Mouse (Mus musculus): ENCODE results near the gene Xylt1. TPM values are rescaled to one million over a fixed set of nuclear protein-coding genes. Genes with fewer than 3 reads are reported as not detected.
A peak's percentile ranks its signal among the peaks of the same experiment; 100 is the strongest.

Xylt1 gene
- polyA plus RNA-seq, 1 experiment from 2014 or later, result 2.1 TPM

GRCm38 (mm10) chr7:117555735-117556134, 175.0 kb downstream of the Xylt1 start:
- Histone ChIP-seq H3K27ac (replicated peaks) (no peak overlapping the region), H3K4me2 (replicated peaks) (no peak overlapping the region), H3K36me3 (no peaks in the 10 kb centered on the region), H3K4me1 (peaks cover 30% of the 10 kb centered on the region), H3K4me3 (no peak overlapping the region), H3K27me3 (peaks cover 72% of the 10 kb centered on the region), H3K9me3 (no peaks in the 10 kb centered on the region), H3K9ac (replicated peaks) (no peak overlapping the region)
- 54% methylated on average over 2 of the region's 2 CpGs for WGBS
- no peak for ATAC-seq (ENCODE audit: low FRiP score, low read depth)

- no peak for ATAC-seq (ENCODE audit: low FRiP score, low read depth)
- WGBS, result 64% methylated on average over 2 of the region's 2 CpGs
These were observed 177.4 kb downstream of the Xylt1 start for GRCm38 (mm10) chr7:117558166-117558565.

GRCm38 (mm10) chr7:117559051-117559450, 178.3 kb downstream of the Xylt1 start:
- no peak for ATAC-seq (ENCODE audit: low FRiP score, low read depth)
- Histone ChIP-seq H3K9ac (replicated peaks) (no peak overlapping the region), H3K27me3 (peaks cover 77% of the 10 kb centered on the region), H3K4me3 (no peak overlapping the region), H3K4me2 (replicated peaks) (no peak overlapping the region), H3K27ac (replicated peaks) (no peak overlapping the region), H3K9me3 (no peaks in the 10 kb centered on the region), H3K4me1 (peaks cover 6% of the 10 kb centered on the region; the same call in 1 of the 2 replicates), H3K36me3 (no peaks in the 10 kb centered on the region)
- WGBS, result 90% methylated on average over 3 of the region's 3 CpGs

More at GRCm38 (mm10) chr7:117558166-117558565, 177.4 kb downstream of the Xylt1 start:
- no peak overlapping the region for H3K4me2 ChIP-seq (replicated peaks)
- H3K27ac ChIP-seq (replicated peaks), result no peak overlapping the region
- H3K36me3 ChIP-seq, result no peaks in the 10 kb centered on the region
- peaks cover 11% of the 10 kb centered on the region for H3K4me1 ChIP-seq
- H3K9me3 ChIP-seq, result no peaks in the 10 kb centered on the region
- H3K27me3 ChIP-seq, result peaks cover 79% of the 10 kb centered on the region
- no peak overlapping the region for H3K9ac ChIP-seq (replicated peaks)
- no peak overlapping the region for H3K4me3 ChIP-seq

DNA sequence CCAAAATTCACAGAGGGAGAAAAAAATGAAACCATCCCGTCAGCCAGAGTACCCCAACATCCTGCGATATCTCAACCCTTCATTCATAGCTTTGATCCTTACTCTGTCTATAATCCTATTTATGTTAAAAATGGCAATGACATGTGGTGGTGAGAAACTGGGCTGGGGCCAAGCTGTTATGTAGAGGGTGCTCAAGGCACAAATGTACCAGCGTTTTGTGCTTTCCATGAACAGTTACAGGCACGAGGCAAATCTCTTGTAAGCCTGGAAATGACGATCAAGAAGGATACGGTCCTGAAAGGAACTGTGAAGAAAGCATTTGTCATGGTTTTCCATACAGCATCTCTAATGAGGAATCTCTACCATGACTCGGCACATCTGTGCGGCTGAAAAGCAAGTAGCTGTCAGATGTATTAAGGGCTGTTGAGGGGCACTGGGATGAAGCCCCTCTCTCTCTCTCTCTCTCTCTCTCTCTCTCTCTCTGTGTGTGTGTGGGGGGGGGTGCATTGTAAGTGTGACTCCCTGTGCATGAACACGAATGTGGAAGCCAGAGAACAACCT, 183.2 kb downstream of the Xylt1 start:
- Histone ChIP-seq H3K27ac (replicated peaks) (no peak overlapping the region), H3K9me3 (no peaks in the 10 kb centered on the region), H3K4me1 (0 out of 2 replicates have a peak, but pooled peaks cover 1% of the 10 kb centered on the region), H3K4me2 (replicated peaks) (no peak overlapping the region), H3K27me3 (peaks cover 85% of the 10 kb centered on the region), H3K4me3 (no peak overlapping the region), H3K36me3 (no peaks in the 10 kb centered on the region), H3K9ac (replicated peaks) (no peak overlapping the region)
- ATAC-seq (ENCODE audit: low FRiP score, low read depth), result peak; percentile 92
- 56% methylated on average over 9 of the region's 9 CpGs for WGBS

- Histone ChIP-seq H3K4me1 (0 out of 2 replicates have a peak, but pooled peaks cover 3% of the 10 kb centered on the region), H3K36me3 (no peaks in the 10 kb centered on the region), H3K9ac (replicated peaks) (no peak overlapping the region), H3K4me2 (replicated peaks) (no peak overlapping the region), H3K4me3 (no peak overlapping the region), H3K27ac (replicated peaks) (no peak overlapping the region), H3K9me3 (no peaks in the 10 kb centered on the region), H3K27me3 (peaks cover 79% of the 10 kb centered on the region)
- 82% methylated on average over 4 of the region's 4 CpGs for WGBS
- ATAC-seq (ENCODE audit: low FRiP score, low read depth), result no peak
These were observed 183.8 kb downstream of the Xylt1 start for GRCm38 (mm10) chr7:117564627-117565026.

GRCm38 (mm10) chr7:117566115-117566514, 185.3 kb downstream of the Xylt1 start:
- Histone ChIP-seq H3K4me1 (0 out of 2 replicates have a peak, but pooled peaks cover 3% of the 10 kb centered on the region), H3K9me3 (no peaks in the 10 kb centered on the region), H3K27me3 (peaks cover 72% of the 10 kb centered on the region), H3K36me3 (no peaks in the 10 kb centered on the region), H3K27ac (replicated peaks) (no peak overlapping the region), H3K9ac (replicated peaks) (no peak overlapping the region), H3K4me2 (replicated peaks) (no peak overlapping the region), H3K4me3 (no peak overlapping the region)
- WGBS, result 68% methylated on average over 2 of the region's 2 CpGs
- no peak for ATAC-seq (ENCODE audit: low FRiP score, low read depth)

DNA sequence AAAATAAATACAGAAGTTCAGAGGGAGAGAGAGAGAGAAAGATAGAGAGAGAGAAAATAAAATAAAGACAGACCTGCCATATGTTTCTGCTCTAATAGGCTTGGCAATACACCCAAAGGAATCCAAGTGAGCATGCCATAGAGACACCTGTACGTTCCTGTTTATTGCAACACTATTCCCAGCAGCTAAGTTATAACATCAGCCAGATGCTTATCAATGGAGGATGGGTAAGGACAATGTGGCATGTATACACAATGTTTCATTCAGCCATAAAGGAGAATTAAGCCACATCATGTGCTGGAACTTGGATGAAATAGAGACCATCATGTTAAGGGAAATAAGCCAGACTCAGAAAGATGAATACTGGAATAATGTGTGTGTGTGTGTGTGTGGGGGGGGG, 186.1 kb downstream of the Xylt1 start:
- 89% methylated on average over 1 of the region's 1 CpGs for WGBS
- Histone ChIP-seq H3K4me1 (0 out of 2 replicates have a peak, but pooled peaks cover 3% of the 10 kb centered on the region), H3K27ac (replicated peaks) (no peak overlapping the region), H3K27me3 (peaks cover 65% of the 10 kb centered on the region), H3K9ac (replicated peaks) (no peak overlapping the region), H3K4me2 (replicated peaks) (no peak overlapping the region), H3K4me3 (no peak overlapping the region), H3K9me3 (no peaks in the 10 kb centered on the region), H3K36me3 (no peaks in the 10 kb centered on the region)
- ATAC-seq (ENCODE audit: low FRiP score, low read depth), result no peak

- Histone ChIP-seq H3K27me3 (peaks cover 64% of the 10 kb centered on the region), H3K9me3 (no peaks in the 10 kb centered on the region), H3K4me2 (replicated peaks) (no peak overlapping the region), H3K9ac (replicated peaks) (no peak overlapping the region), H3K27ac (replicated peaks) (no peak overlapping the region), H3K4me1 (0 out of 2 replicates have a peak, but pooled peaks cover 3% of the 10 kb centered on the region), H3K4me3 (no peak overlapping the region), H3K36me3 (no peaks in the 10 kb centered on the region)
- 84% methylated on average over 5 of the region's 5 CpGs for WGBS
- no peak for ATAC-seq (ENCODE audit: low FRiP score, low read depth)
These were observed 186.5 kb downstream of the Xylt1 start for GRCm38 (mm10) chr7:117567252-117567651.

DNA sequence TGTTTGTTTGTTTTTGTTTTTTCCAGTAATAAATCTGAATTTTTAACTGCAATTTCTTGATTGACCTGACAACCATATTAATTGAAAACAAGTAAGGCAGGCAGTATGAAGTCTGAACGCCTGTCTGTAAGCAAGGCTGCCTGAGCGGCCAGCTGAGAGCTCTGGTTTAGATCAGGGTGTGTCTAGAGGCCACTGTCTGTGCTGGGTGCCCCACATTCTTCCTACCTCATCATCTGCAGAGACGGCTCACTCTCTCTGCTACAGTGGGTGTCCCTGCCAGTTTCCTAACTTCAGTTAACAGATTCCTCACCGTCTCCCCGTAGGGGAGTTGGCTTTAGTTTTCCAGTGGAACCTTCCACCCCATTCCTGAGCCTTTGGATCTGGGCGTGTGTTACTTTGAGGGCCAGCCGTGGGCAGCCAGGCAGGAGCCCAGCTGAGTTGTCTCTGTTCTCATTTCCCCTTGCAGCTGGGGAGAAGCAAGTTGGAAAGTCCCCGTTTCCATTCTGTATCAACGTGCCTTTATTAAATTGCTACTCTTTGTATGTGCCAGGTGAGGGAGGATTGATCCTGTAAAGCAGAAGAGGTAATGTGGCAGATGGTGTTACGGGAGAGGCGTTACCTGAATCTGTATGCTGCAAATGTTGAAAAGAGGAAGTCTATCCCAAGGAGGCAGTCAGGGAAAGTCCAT, 187.0 kb downstream of the Xylt1 start:
- peaks cover 60% of the 10 kb centered on the region for H3K27me3 ChIP-seq
- no peak overlapping the region for H3K9ac ChIP-seq (replicated peaks)
- ATAC-seq (ENCODE audit: low FRiP score, low read depth), result no peak
- 0 out of 2 replicates have a peak, but pooled peaks cover 3% of the 10 kb centered on the region for H3K4me1 ChIP-seq
- WGBS, result 88% methylated on average over 11 of the region's 11 CpGs
- no peak overlapping the region for H3K27ac ChIP-seq (replicated peaks)
- H3K36me3 ChIP-seq, result no peaks in the 10 kb centered on the region
- H3K9me3 ChIP-seq, result no peaks in the 10 kb centered on the region
- no peak overlapping the region for H3K4me2 ChIP-seq (replicated peaks)
- H3K4me3 ChIP-seq, result no peak overlapping the region

DNA sequence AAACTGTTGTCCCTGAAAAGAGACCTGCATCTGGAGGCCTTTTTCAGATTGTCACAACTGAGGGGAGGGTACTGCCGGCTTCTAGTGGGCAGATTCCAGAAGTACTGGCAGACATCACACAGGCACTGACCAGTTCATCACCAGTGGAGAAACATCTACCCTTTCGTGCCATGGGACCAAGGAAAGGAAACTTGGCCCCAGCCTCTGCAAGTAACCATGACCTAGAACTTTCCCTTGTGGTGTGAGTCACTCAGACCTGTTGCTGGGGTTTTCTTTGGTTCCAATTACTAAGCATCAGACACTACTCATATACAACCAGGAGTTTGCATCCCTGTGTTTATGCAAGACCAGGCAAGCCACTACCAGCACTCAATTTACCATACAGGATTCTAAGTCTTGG, 190.4 kb downstream of the Xylt1 start:
- Histone ChIP-seq H3K27me3 (peaks cover 39% of the 10 kb centered on the region), H3K9me3 (no peaks in the 10 kb centered on the region), H3K9ac (replicated peaks) (no peak overlapping the region), H3K27ac (replicated peaks) (no peak overlapping the region), H3K36me3 (no peaks in the 10 kb centered on the region), H3K4me2 (replicated peaks) (no peak overlapping the region), H3K4me1 (peaks cover 6% of the 10 kb centered on the region; the same call in 1 of the 2 replicates), H3K4me3 (no peak overlapping the region)
- 90% methylated on average over 2 of the region's 2 CpGs for WGBS
- ATAC-seq (ENCODE audit: low FRiP score, low read depth), result no peak

DNA sequence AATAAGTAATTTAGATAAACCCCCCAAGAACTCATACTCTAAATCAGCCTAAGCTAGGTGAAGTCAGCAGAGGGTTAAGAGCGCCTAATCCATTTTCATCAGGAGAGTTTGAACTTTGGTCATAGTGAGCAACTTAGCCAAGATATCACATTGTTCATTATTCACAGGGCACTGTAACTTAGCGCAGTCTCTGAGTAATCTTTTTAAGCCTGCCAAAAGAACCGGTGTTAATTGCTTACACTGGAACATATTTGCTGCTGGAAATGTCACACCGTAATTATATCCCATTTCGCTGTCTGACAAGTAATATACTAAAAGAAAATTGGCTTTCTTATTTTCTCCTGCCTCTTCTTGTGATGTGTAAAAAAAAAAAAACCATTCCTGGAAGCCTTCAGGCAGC, 190.9 kb downstream of the Xylt1 start:
- Histone ChIP-seq H3K9me3 (no peaks in the 10 kb centered on the region), H3K27ac (replicated peaks) (no peak overlapping the region), H3K27me3 (peaks cover 34% of the 10 kb centered on the region), H3K4me3 (no peak overlapping the region), H3K4me1 (peaks cover 6% of the 10 kb centered on the region; the same call in 1 of the 2 replicates), H3K36me3 (no peaks in the 10 kb centered on the region), H3K4me2 (replicated peaks) (no peak overlapping the region), H3K9ac (replicated peaks) (no peak overlapping the region)
- ATAC-seq (ENCODE audit: low FRiP score, low read depth), result no peak
- 81% methylated on average over 5 of the region's 5 CpGs for WGBS

- no peaks in the 10 kb centered on the region for H3K9me3 ChIP-seq
- 81% methylated on average over 6 of the region's 6 CpGs for WGBS
- H3K4me2 ChIP-seq (replicated peaks), result no peak overlapping the region
- H3K4me1 ChIP-seq, result peaks cover 6% of the 10 kb centered on the region; the same call in 1 of the 2 replicates
- no peak for ATAC-seq (ENCODE audit: low FRiP score, low read depth)
- no peak overlapping the region for H3K9ac ChIP-seq (replicated peaks)
- peaks cover 20% of the 10 kb centered on the region for H3K27me3 ChIP-seq
- no peaks in the 10 kb centered on the region for H3K36me3 ChIP-seq
- no peak overlapping the region for H3K4me3 ChIP-seq
- no peak overlapping the region for H3K27ac ChIP-seq (replicated peaks)
These were observed 192.4 kb downstream of the Xylt1 start for GRCm38 (mm10) chr7:117573170-117573569.
